Mouse (Mus musculus): ENCODE data around the gene Tmem237.

The Tmem237 gene

GRCm38 (mm10) chr1:59119720-59120457, at the start of gene Tmem237:
Gene Tmem237 (minus strand): TSS chr1:59120408.
- peak; percentile 92 for DNase-seq (ENCODE audit: low spot score in 2 of 2)

GRCm38 (mm10) chr1:59169586-59169985, 49.4 kb upstream of the Tmem237 start:
- DNase-seq (ENCODE audit: low spot score in 2 of 2), result no peak

GRCm38 (mm10) chr1:59168556-59168955, 48.3 kb upstream of the Tmem237 start:
- no peak for DNase-seq (ENCODE audit: low spot score in 2 of 2)

- DNase-seq (ENCODE audit: low spot score in 2 of 2), result no peak
Observed at GRCm38 (mm10) chr1:59167654-59168425, 47.6 kb upstream of the Tmem237 start.

- no peak for DNase-seq (ENCODE audit: low spot score in 2 of 2)
Observed at GRCm38 (mm10) chr1:59166232-59166905, 46.2 kb upstream of the Tmem237 start.

GRCm38 (mm10) chr1:59163918-59164317, 43.7 kb upstream of the Tmem237 start:
- no peak for DNase-seq (ENCODE audit: low spot score in 2 of 2)

GRCm38 (mm10) chr1:59163030-59163461, 42.8 kb upstream of the Tmem237 start, which contains the start of gene Mpp4:
Gene Mpp4 (minus strand): TSS chr1:59163389.
- DNase-seq (ENCODE audit: low spot score in 2 of 2), result no peak

- no peak for DNase-seq (ENCODE audit: low spot score in 2 of 2)
Observed at GRCm38 (mm10) chr1:59162309-59163024, 42.3 kb upstream of the Tmem237 start.

GRCm38 (mm10) chr1:59161396-59161795, 41.2 kb upstream of the Tmem237 start:
- no peak for DNase-seq (ENCODE audit: low spot score in 2 of 2)

- DNase-seq (ENCODE audit: low spot score in 2 of 2), result no peak
Observed at GRCm38 (mm10) chr1:59160871-59161270, 40.7 kb upstream of the Tmem237 start.

GRCm38 (mm10) chr1:59159136-59159535, 38.9 kb upstream of the Tmem237 start:
- DNase-seq (ENCODE audit: low spot score in 2 of 2), result no peak

- no peak for DNase-seq (ENCODE audit: low spot score in 2 of 2)
Observed at GRCm38 (mm10) chr1:59158498-59158897, 38.3 kb upstream of the Tmem237 start.

- no peak for DNase-seq (ENCODE audit: low spot score in 2 of 2)
Observed at GRCm38 (mm10) chr1:59157846-59158245, 37.6 kb upstream of the Tmem237 start.

GRCm38 (mm10) chr1:59152346-59152745, 32.1 kb upstream of the Tmem237 start:
- DNase-seq (ENCODE audit: low spot score in 2 of 2), result no peak

GRCm38 (mm10) chr1:59150542-59150941, 30.3 kb upstream of the Tmem237 start:
- no peak for DNase-seq (ENCODE audit: low spot score in 2 of 2)

GRCm38 (mm10) chr1:59144543-59144942, 24.3 kb upstream of the Tmem237 start:
- no peak for DNase-seq (ENCODE audit: low spot score in 2 of 2)

- peak in 1 of 2 experiments; percentile 55 for DNase-seq (ENCODE audit: low spot score in 2 of 2)
Observed at GRCm38 (mm10) chr1:59142809-59143208, 22.6 kb upstream of the Tmem237 start.

GRCm38 (mm10) chr1:59134419-59134818, 14.2 kb upstream of the Tmem237 start:
- peak in 1 of 2 experiments; percentile 18 for DNase-seq (ENCODE audit: low spot score in 2 of 2)

GRCm38 (mm10) chr1:59128879-59129278, 8.7 kb upstream of the Tmem237 start:
- no peak for DNase-seq (ENCODE audit: low spot score in 2 of 2)

- no peak for DNase-seq (ENCODE audit: low spot score in 2 of 2)
Observed at GRCm38 (mm10) chr1:59125558-59125957, 5.3 kb upstream of the Tmem237 start.

GRCm38 (mm10) chr1:59110524-59110923, 9.7 kb downstream of the Tmem237 start:
- DNase-seq (ENCODE audit: low spot score in 2 of 2), result no peak

- DNase-seq (ENCODE audit: low spot score in 2 of 2), result no peak
Observed at GRCm38 (mm10) chr1:59102071-59102470, 18.1 kb downstream of the Tmem237 start.

Data from heart, adult 9 months (tissue).